Mouse (Mus musculus) cortical plate, adult 2 months (tissue): ENCODE measurements around the gene Larp4. TPM values are rescaled to one million over a fixed set of nuclear protein-coding genes. Genes with fewer than 3 reads are reported as not detected.

Experiments
- H3K27ac ChIP-seq: fragments of 200-500 bp; 2 replicates; pipeline ENCODE4 v1.5.1; 2012; ENCODE audit warnings: low read length, control low read depth, inconsistent platforms; ENCODE audit not compliant: insufficient read depth
- H3K4me1 ChIP-seq: fragments of 200-500 bp; 2 replicates; pipeline ENCODE4 v1.6.1; 2011; ENCODE audit warnings: low read length; ENCODE audit not compliant: control insufficient read depth, insufficient read depth
- H3K4me3 ChIP-seq: fragments of 200-500 bp; 2 replicates; pipeline ENCODE4 v1.5.1; 2011; ENCODE audit warnings: mild to moderate bottlenecking, low read length, control low read depth; ENCODE audit not compliant: insufficient read depth
- CTCF ChIP-seq: fragments of 200-500 bp; IDR thresholded peaks from 2 replicates; pipeline ENCODE4 v1.5.1; 2011; ENCODE audit warnings: mild to moderate bottlenecking, control low read depth, low read length; ENCODE audit not compliant: insufficient read depth; ENCODE audit errors: extremely low read depth
- POLR2A ChIP-seq: fragments of 200-500 bp; IDR thresholded peaks from 2 replicates; pipeline ENCODE4 v1.6.1; 2011; ENCODE audit warnings: mild to moderate bottlenecking, low read length, control low read depth; ENCODE audit not compliant: insufficient read depth; ENCODE audit errors: extremely low read depth
- polyA plus RNA-seq: library from polyadenylated mRNA; depleted of rRNA; stranded (reverse); fragments of >200 nt; gene quantifications from 2 replicates; pipeline ENCODE4 v1.2.3, GENCODE M21; 2012

Gene Larp4
- polyA plus RNA-seq, 1 experiment, result 23.1 TPM

DNA sequence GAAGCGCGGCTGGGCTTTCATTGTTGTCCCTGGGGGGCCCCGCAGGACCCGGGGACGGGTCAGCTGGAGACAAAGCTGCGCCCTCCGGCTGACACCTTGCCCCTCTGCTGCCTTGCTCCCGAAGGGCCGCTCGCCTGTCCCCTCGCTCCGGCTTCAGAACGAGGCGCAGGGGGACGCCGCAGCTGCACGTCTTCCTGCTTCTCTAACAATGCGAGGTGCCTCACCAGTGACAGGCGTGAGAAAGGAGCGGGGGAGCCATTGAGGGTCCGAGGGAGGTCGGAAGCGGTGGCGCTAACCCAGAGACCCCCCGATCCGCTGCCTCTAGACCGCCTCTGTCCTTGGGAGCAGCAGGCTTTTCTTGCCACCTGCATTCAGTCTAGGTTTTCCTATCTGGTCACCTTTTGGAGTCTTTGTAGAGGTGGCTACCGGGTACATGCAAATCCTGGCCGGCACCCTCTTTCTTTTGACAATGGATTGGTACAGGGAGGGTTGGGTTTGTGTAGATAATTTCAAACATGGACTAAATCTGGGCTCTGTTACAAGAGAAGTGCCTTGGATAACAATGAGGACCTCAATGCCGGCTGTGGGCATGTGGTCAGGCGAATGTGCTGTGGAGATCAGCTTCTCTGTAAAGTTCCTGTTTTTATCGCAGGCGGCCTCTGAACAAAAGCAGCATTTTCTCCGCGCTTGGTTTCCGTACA, 69.3 kb downstream of the Larp4 start:
- TF ChIP-seq CTCF (no peak), POLR2A (no peak)
- Histone ChIP-seq H3K27ac (peak overlapping the region; percentile 97), H3K4me1 (peaks cover 8% of the 10 kb centered on the region), H3K4me3 (peak overlapping the region; percentile 100)

GRCm38 (mm10) chr15:100040541-100041266, 70.8 kb downstream of the Larp4 start:
- peak overlapping the region; percentile 100 for H3K4me3 ChIP-seq
- peak overlapping the region; percentile 55 for H3K27ac ChIP-seq
- H3K4me1 ChIP-seq, result peaks cover 10% of the 10 kb centered on the region

DNA sequence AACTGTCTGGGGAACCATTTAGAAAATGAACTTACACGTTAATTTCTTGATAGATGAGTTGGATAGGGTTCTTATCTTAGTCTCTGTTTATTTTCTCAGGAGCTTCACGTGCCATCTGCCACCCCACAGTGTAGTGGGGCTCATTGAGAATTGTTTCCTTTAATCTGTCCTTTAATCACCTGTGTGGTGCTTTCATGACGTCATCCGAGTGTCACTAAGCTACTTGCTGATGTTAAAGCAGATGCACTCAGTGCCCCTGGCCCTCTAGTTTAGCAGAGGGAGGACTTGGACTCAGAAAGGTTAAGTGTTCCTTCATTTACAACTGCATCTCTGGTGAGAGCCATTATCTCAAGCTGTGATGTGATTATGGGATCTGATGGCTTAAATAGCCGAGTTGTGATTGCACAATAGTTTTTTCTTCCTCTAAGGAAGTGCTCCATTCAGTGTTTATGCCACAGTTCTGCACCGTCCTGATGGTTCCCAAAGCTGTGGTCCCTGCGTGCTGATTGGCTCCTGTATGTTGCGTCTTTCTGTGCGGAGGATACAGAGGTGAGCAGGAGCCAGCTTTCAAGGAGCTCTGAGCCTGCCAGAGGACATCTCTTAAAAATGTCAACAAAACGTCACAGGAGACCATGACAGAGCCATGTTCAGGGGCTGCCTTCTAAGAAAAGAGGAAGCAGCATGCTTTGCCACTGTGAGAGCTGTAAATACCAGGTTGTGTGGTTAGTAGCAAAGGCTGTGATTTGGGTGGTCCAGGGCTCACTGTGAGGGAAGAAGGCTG, 71.6 kb downstream of the Larp4 start:
- TF ChIP-seq POLR2A (no peak), CTCF (no peak)
- Histone ChIP-seq H3K27ac (peak overlapping the region; percentile 36), H3K4me1 (peaks cover 17% of the 10 kb centered on the region), H3K4me3 (peak overlapping the region; percentile 100)

More at GRCm38 (mm10) chr15:100040541-100041266, 70.8 kb downstream of the Larp4 start:
- TF ChIP-seq POLR2A, result no peak
- no peak for TF ChIP-seq CTCF

DNA sequence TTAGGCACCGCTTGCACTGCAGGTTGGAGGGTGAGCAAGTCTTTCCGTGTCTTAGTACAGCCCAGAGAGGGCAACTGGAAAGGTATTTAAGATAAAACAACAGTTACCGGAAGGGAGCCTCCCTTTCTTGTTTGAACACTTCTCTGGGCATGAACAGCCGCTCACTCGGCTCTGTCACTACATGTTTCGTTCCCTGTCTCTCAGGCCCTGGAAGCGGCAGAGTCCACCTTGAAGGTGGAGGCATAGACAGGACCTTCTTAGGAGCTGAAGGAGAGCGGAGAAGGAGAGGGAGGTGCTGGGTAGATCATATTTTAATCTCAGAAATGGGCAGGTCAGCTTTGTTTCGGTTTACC, 72.2 kb downstream of the Larp4 start:
- Histone ChIP-seq H3K4me1 (peaks cover 21% of the 10 kb centered on the region), H3K27ac (no peak overlapping the region), H3K4me3 (peak overlapping the region; percentile 100; the same call in 1 of the 2 replicates)
- TF ChIP-seq POLR2A (no peak), CTCF (no peak)

- no peak for TF ChIP-seq CTCF
- no peak for TF ChIP-seq POLR2A
- H3K27ac ChIP-seq, result peak overlapping the region; percentile 18; the same call in 1 of the 2 replicates
- H3K4me1 ChIP-seq, result peaks cover 20% of the 10 kb centered on the region
- no peak overlapping the region for H3K4me3 ChIP-seq
Observed at GRCm38 (mm10) chr15:100045576-100045975, 75.7 kb downstream of the Larp4 start.

- TF ChIP-seq CTCF (no peak), POLR2A (no peak)
- Histone ChIP-seq H3K4me3 (no peak overlapping the region), H3K4me1 (peaks cover 22% of the 10 kb centered on the region), H3K27ac (no peak overlapping the region)
Observed at GRCm38 (mm10) chr15:100049496-100050087, 79.7 kb downstream of the Larp4 start.

DNA sequence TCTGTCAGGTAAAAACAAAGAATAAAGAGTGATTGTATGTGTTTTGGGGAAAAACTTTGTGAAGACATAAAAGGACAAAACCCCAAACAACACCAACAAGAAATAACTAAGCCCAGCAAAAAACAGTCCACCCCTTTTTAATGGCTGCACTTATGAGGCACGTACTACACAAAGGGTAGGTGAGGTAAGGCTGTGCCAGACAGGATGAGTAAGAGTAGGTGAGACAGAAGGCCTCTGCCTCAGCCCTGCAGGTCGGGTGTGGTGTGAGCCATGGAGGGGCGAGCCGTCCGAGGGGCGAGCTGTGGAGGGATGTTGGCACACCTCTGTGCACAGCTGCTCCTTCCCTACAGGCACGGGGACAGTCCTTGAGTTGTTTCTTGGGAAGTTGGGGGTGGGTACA, 81.1 kb downstream of the Larp4 start:
- Histone ChIP-seq H3K27ac (no peak overlapping the region), H3K4me3 (no peak overlapping the region), H3K4me1 (peaks cover 16% of the 10 kb centered on the region)
- TF ChIP-seq CTCF, result no peak
- no peak for TF ChIP-seq POLR2A

DNA sequence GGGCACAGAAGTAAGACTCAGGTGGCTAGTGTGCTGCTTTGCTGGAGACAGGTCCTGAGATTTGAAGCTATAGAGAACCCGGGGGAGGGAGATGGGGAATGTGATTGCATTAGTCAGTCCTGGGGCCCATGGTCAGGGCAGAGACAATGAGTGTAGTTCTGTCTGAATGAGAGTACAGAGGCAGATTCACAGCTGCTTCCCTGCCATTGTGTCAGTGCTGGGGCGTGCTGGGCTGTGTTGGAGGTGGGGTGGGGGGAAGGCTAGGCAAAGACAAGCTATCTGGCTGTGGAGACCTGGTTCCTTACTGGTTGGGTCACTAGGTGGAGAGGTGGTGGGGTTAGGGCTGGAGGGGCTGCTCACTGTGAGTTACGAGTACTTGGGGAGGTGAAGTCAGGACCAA, 82.9 kb downstream of the Larp4 start:
- TF ChIP-seq POLR2A (no peak), CTCF (no peak)
- Histone ChIP-seq H3K4me3 (no peak overlapping the region), H3K4me1 (peaks cover 10% of the 10 kb centered on the region; the same call in 1 of the 2 replicates), H3K27ac (peak overlapping the region; percentile 80; the same call in 1 of the 2 replicates)

GRCm38 (mm10) chr15:100056397-100056908, 86.6 kb downstream of the Larp4 start:
- H3K27ac ChIP-seq, result no peak overlapping the region
- H3K4me3 ChIP-seq, result no peak overlapping the region
- H3K4me1 ChIP-seq, result peaks cover 29% of the 10 kb centered on the region
- TF ChIP-seq POLR2A (no peak), CTCF (no peak)
